Mouse (Mus musculus): Measurements from ENCODE around the gene Gm42421. TPM values are rescaled to one million over a fixed set of nuclear protein-coding genes. Genes with fewer than 3 reads are reported as not detected.

The Gm42421 gene
- polyA plus RNA-seq, 1 experiment from 2014 or later, result 1.8 TPM

GRCm38 (mm10) chr5:143950016-143950415 is 22.0 kb downstream of the Gm42421 start:
- no peaks in the 10 kb centered on the region for H3K4me1 ChIP-seq (ENCODE audit: control insufficient read depth, insufficient read depth, low read length)
- no peak overlapping the region for H3K4me2 ChIP-seq (ENCODE audit: low read length)
- H3K4me3 ChIP-seq (ENCODE audit: low read depth, low read length), result no peak overlapping the region
- H3K9me3 ChIP-seq (replicated peaks; ENCODE audit: control insufficient read depth, low read length, poor library complexity, severe bottlenecking), result 0 out of 2 replicates have a peak, but pooled peaks cover under 1% of the 10 kb centered on the region
- no peaks in the 10 kb centered on the region for H3K36me3 ChIP-seq (ENCODE audit: control insufficient read depth, insufficient read depth, low read length)
- WGBS, result 38% methylated on average over 5 of the region's 5 CpGs
- no peaks in the 10 kb centered on the region for H3K27me3 ChIP-seq (ENCODE audit: control insufficient read depth, insufficient read depth, low read depth, low read length)
- H3K27ac ChIP-seq (ENCODE audit: low read length), result no peak overlapping the region
- no peak overlapping the region for H3K9ac ChIP-seq (ENCODE audit: low read depth, low read length)
- ATAC-seq, result no peak

- Histone ChIP-seq H3K4me3 (ENCODE audit: low read depth, low read length) (no peak overlapping the region), H3K9ac (ENCODE audit: low read depth, low read length) (no peak overlapping the region), H3K9me3 (replicated peaks; ENCODE audit: control insufficient read depth, low read length, poor library complexity, severe bottlenecking) (no peaks in the 10 kb centered on the region), H3K27ac (ENCODE audit: low read length) (no peak overlapping the region), H3K4me2 (ENCODE audit: low read length) (no peak overlapping the region), H3K27me3 (ENCODE audit: control insufficient read depth, insufficient read depth, low read depth, low read length) (no peaks in the 10 kb centered on the region), H3K36me3 (ENCODE audit: control insufficient read depth, insufficient read depth, low read length) (peaks cover 5% of the 10 kb centered on the region; the same call in 1 of the 2 replicates), H3K4me1 (ENCODE audit: control insufficient read depth, insufficient read depth, low read length) (no peaks in the 10 kb centered on the region)
- ATAC-seq, result no peak
- WGBS, result 96% methylated on average over 6 of the region's 6 CpGs
Measured at GRCm38 (mm10) chr5:143957101-143957500, 29.1 kb downstream of the Gm42421 start.

GRCm38 (mm10) chr5:143959551-143959950 is 31.6 kb downstream of the Gm42421 start:
- H3K36me3 ChIP-seq (ENCODE audit: control insufficient read depth, insufficient read depth, low read length), result peaks cover 5% of the 10 kb centered on the region; the same call in 1 of the 2 replicates
- H3K27ac ChIP-seq (ENCODE audit: low read length), result no peak overlapping the region
- no peak for ATAC-seq
- H3K27me3 ChIP-seq (ENCODE audit: control insufficient read depth, insufficient read depth, low read depth, low read length), result no peaks in the 10 kb centered on the region
- 96% methylated on average over 11 of the region's 11 CpGs for WGBS
- H3K9ac ChIP-seq (ENCODE audit: low read depth, low read length), result no peak overlapping the region
- no peak overlapping the region for H3K4me2 ChIP-seq (ENCODE audit: low read length)
- no peak overlapping the region for H3K4me3 ChIP-seq (ENCODE audit: low read depth, low read length)
- no peaks in the 10 kb centered on the region for H3K4me1 ChIP-seq (ENCODE audit: control insufficient read depth, insufficient read depth, low read length)
- H3K9me3 ChIP-seq (replicated peaks; ENCODE audit: control insufficient read depth, low read length, poor library complexity, severe bottlenecking), result no peaks in the 10 kb centered on the region

GRCm38 (mm10) chr5:143961176-143961575 is 33.2 kb downstream of the Gm42421 start:
- Histone ChIP-seq H3K4me3 (ENCODE audit: low read depth, low read length) (no peak overlapping the region), H3K36me3 (ENCODE audit: control insufficient read depth, insufficient read depth, low read length) (peaks cover 5% of the 10 kb centered on the region; the same call in 1 of the 2 replicates), H3K4me1 (ENCODE audit: control insufficient read depth, insufficient read depth, low read length) (no peaks in the 10 kb centered on the region), H3K9me3 (replicated peaks; ENCODE audit: control insufficient read depth, low read length, poor library complexity, severe bottlenecking) (no peaks in the 10 kb centered on the region), H3K4me2 (ENCODE audit: low read length) (no peak overlapping the region), H3K9ac (ENCODE audit: low read depth, low read length) (no peak overlapping the region), H3K27me3 (ENCODE audit: control insufficient read depth, insufficient read depth, low read depth, low read length) (no peaks in the 10 kb centered on the region), H3K27ac (ENCODE audit: low read length) (no peak overlapping the region)
- 83% methylated on average over 8 of the region's 8 CpGs for WGBS
- ATAC-seq, result no peak

GRCm38 (mm10) chr5:143965586-143966345 is 37.8 kb downstream of the Gm42421 start:
- no peak for ATAC-seq
- 88% methylated on average over 12 of the region's 12 CpGs for WGBS
- no peaks in the 10 kb centered on the region for H3K9me3 ChIP-seq (replicated peaks; ENCODE audit: control insufficient read depth, low read length, poor library complexity, severe bottlenecking)
- H3K27ac ChIP-seq (ENCODE audit: low read length), result no peak overlapping the region
- H3K4me3 ChIP-seq (ENCODE audit: low read depth, low read length), result no peak overlapping the region
- H3K36me3 ChIP-seq (ENCODE audit: control insufficient read depth, insufficient read depth, low read length), result no peaks in the 10 kb centered on the region
- no peaks in the 10 kb centered on the region for H3K27me3 ChIP-seq (ENCODE audit: control insufficient read depth, insufficient read depth, low read depth, low read length)
- no peak overlapping the region for H3K4me2 ChIP-seq (ENCODE audit: low read length)
- H3K9ac ChIP-seq (ENCODE audit: low read depth, low read length), result no peak overlapping the region
- H3K4me1 ChIP-seq (ENCODE audit: control insufficient read depth, insufficient read depth, low read length), result no peaks in the 10 kb centered on the region

- ATAC-seq, result no peak
- H3K36me3 ChIP-seq (ENCODE audit: control insufficient read depth, insufficient read depth, low read length), result no peaks in the 10 kb centered on the region
- no peak overlapping the region for H3K4me2 ChIP-seq (ENCODE audit: low read length)
- H3K4me1 ChIP-seq (ENCODE audit: control insufficient read depth, insufficient read depth, low read length), result no peaks in the 10 kb centered on the region
- no peak overlapping the region for H3K9ac ChIP-seq (ENCODE audit: low read depth, low read length)
- WGBS, result 87% methylated on average over 12 of the region's 12 CpGs
- H3K27ac ChIP-seq (ENCODE audit: low read length), result no peak overlapping the region
- no peak overlapping the region for H3K4me3 ChIP-seq (ENCODE audit: low read depth, low read length)
- H3K27me3 ChIP-seq (ENCODE audit: control insufficient read depth, insufficient read depth, low read depth, low read length), result no peaks in the 10 kb centered on the region
- H3K9me3 ChIP-seq (replicated peaks; ENCODE audit: control insufficient read depth, low read length, poor library complexity, severe bottlenecking), result no peaks in the 10 kb centered on the region
Measured at GRCm38 (mm10) chr5:143966671-143967070, 38.7 kb downstream of the Gm42421 start.

- H3K27ac ChIP-seq (ENCODE audit: low read length), result no peak overlapping the region
- no peak overlapping the region for H3K9ac ChIP-seq (ENCODE audit: low read depth, low read length)
- H3K27me3 ChIP-seq (ENCODE audit: control insufficient read depth, insufficient read depth, low read depth, low read length), result no peaks in the 10 kb centered on the region
- 76% methylated on average over 3 of the region's 3 CpGs for WGBS
- no peak overlapping the region for H3K4me3 ChIP-seq (ENCODE audit: low read depth, low read length)
- no peaks in the 10 kb centered on the region for H3K36me3 ChIP-seq (ENCODE audit: control insufficient read depth, insufficient read depth, low read length)
- no peaks in the 10 kb centered on the region for H3K4me1 ChIP-seq (ENCODE audit: control insufficient read depth, insufficient read depth, low read length)
- ATAC-seq, result no peak
- H3K9me3 ChIP-seq (replicated peaks; ENCODE audit: control insufficient read depth, low read length, poor library complexity, severe bottlenecking), result no peaks in the 10 kb centered on the region
- H3K4me2 ChIP-seq (ENCODE audit: low read length), result no peak overlapping the region
Measured at GRCm38 (mm10) chr5:143972628-143973027, 44.7 kb downstream of the Gm42421 start.

- H3K9me3 ChIP-seq (replicated peaks; ENCODE audit: control insufficient read depth, low read length, poor library complexity, severe bottlenecking), result no peaks in the 10 kb centered on the region
- no peaks in the 10 kb centered on the region for H3K36me3 ChIP-seq (ENCODE audit: control insufficient read depth, insufficient read depth, low read length)
- 51% methylated on average over 4 of the region's 4 CpGs for WGBS
- no peak overlapping the region for H3K4me3 ChIP-seq (ENCODE audit: low read depth, low read length)
- no peak overlapping the region for H3K4me2 ChIP-seq (ENCODE audit: low read length)
- H3K9ac ChIP-seq (ENCODE audit: low read depth, low read length), result no peak overlapping the region
- H3K27ac ChIP-seq (ENCODE audit: low read length), result no peak overlapping the region
- no peaks in the 10 kb centered on the region for H3K4me1 ChIP-seq (ENCODE audit: control insufficient read depth, insufficient read depth, low read length)
- ATAC-seq, result peak; percentile 51; the same call in 1 of the 2 replicates
- no peaks in the 10 kb centered on the region for H3K27me3 ChIP-seq (ENCODE audit: control insufficient read depth, insufficient read depth, low read depth, low read length)
Measured at GRCm38 (mm10) chr5:143974931-143975630, 47.1 kb downstream of the Gm42421 start.

GRCm38 (mm10) chr5:143975631-143975933 is 47.6 kb downstream of the Gm42421 start:
- H3K4me3 ChIP-seq (ENCODE audit: low read depth, low read length), result no peak overlapping the region
- 70% methylated on average over 2 of the region's 2 CpGs for WGBS
- no peaks in the 10 kb centered on the region for H3K9me3 ChIP-seq (replicated peaks; ENCODE audit: control insufficient read depth, low read length, poor library complexity, severe bottlenecking)
- ATAC-seq, result no peak
- H3K27me3 ChIP-seq (ENCODE audit: control insufficient read depth, insufficient read depth, low read depth, low read length), result no peaks in the 10 kb centered on the region
- no peaks in the 10 kb centered on the region for H3K4me1 ChIP-seq (ENCODE audit: control insufficient read depth, insufficient read depth, low read length)
- no peaks in the 10 kb centered on the region for H3K36me3 ChIP-seq (ENCODE audit: control insufficient read depth, insufficient read depth, low read length)
- no peak overlapping the region for H3K9ac ChIP-seq (ENCODE audit: low read depth, low read length)
- no peak overlapping the region for H3K27ac ChIP-seq (ENCODE audit: low read length)
- H3K4me2 ChIP-seq (ENCODE audit: low read length), result no peak overlapping the region
